Mouse (Mus musculus) G1E (cell line): Measurements from ENCODE around the gene Gm20517.

Source experiments
- CTCF ChIP-seq: IDR thresholded peaks from 2 replicates; pipeline ENCODE4 v1.5.1; 2012; ENCODE audit warnings: low read depth, low read length, inconsistent platforms, mixed read lengths
- GATA1 ChIP-seq: IDR thresholded peaks from 2 replicates; pipeline ENCODE4 v1.6.1; 2012; ENCODE audit warnings: borderline replicate concordance, low read length, inconsistent platforms, mixed read lengths
- POLR2AphosphoS5 ChIP-seq: IDR thresholded peaks from 2 replicates; pipeline ENCODE4 v1.6.1; 2012; ENCODE audit warnings: low read depth, low read length, inconsistent platforms; ENCODE audit not compliant: insufficient replicate concordance
- TAL1 ChIP-seq: conservative IDR thresholded peaks from 2 replicates; pipeline ENCODE4 v1.6.1; 2012; ENCODE audit warnings: low read depth, low read length, inconsistent platforms, mixed read lengths

GRCm38 (mm10) chr17:47663009-47663713 is 51.8 kb downstream of the Gm20517 start:
- TF ChIP-seq CTCF (no peak), GATA1 (no peak), TAL1 (no peak), POLR2AphosphoS5 (no peak)
